In the genomic region with DNA sequence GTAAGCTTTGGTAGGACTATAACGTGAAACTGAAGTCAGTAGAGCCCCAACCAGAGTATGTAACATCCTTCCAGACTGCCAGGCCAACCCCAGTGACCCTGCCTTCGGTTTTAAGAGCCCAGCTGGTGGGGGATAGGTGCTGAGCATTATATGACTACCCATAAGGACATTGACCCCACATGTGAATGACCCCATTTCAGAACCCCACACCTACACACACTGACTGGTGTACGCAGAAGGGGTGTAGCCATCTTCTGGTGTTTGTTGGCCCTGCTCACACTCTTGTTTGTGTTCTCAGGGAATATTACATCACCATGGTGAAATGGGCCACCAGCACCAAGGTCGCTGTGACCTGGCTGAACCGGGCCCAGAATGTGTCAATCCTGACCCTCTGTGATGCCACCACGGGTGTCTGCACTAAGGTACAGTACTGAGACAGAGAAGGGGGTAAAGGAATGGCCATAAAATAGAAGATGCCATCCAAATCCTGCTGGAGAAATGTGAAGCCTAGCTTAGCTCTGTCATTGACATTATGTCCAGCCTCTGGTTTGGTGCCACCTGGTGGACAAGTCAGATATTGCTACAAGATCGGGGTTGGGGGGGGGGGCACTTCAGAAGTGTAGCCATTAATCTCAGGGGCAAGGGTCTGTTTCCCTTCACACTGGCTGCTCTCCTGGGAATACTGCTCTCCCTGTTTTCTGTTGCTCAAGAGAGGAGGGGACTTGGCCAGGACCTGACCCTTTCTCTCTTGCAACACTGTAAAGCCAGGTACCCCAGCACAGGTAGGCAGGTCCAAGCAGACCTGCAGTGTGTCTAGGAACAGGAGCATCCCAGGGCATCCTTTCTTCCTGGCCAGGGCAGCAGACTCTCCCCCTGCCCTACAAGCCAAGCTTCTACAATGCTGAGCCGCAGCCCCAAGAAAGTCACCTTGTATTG, we compare ENCODE assay signal across 9 mouse cellular contexts.
DNase-seq lines count a peak whose midpoint lies in the region; ATAC-seq and TF ChIP-seq lines count a peak whose summit lies in the region.
"Had no signal": no experiment of that assay in that cellular context is flagged by ENCODE, and none has a peak within 500 bp of the region (broad histone marks: within the 10 kb centered on the region; RNA-seq: fewer than 3 reads in every experiment).

No protein-coding gene starts in this region.

- dilution Hi-C loops in CH12.LX (cut with MboI; ENCODE audit: extremely low pct_ligation_motif_present, extremely low pct_unique_long_range_greater_than_20kb, low sequenced_read_pairs): no loop called here

- peak; percentile 14 for TF ChIP-seq RAD21 in CH12.LX (IDR thresholded peaks at IDR 0.05; ENCODE audit: low read depth, low read length)

- in situ Hi-C loops in CH12.LX (cut with MboI; ENCODE audit: low pct_ligation_motif_present, low pct_unique_long_range_greater_than_20kb, low sequenced_read_pairs): no loop called here

- H3K4me1 ChIP-seq in heart, postnatal 0 days (ENCODE audit: control insufficient read depth, insufficient read depth): no peaks in the 10 kb centered on the region
- H3K4me1 ChIP-seq in heart, embryonic 10.5 days: no peaks in the 10 kb centered on the region
- 0 out of 4 replicates have a peak, but pooled peaks cover 0 to 4% of the 10 kb centered on the region in 2 experiments for H3K4me1 ChIP-seq in CH12.LX (ENCODE audit: control insufficient read depth in 1 of 2, insufficient read depth in 2 of 2)
- no peaks in the 10 kb centered on the region for H3K4me1 ChIP-seq in bone marrow macrophage, adult 2 months (ENCODE audit: control insufficient read depth, insufficient read depth, low read length)
- no peaks in the 10 kb centered on the region for H3K4me1 ChIP-seq in forebrain, postnatal 0 days (ENCODE audit: insufficient read depth)
- H3K4me1 ChIP-seq in liver, embryonic 11.5 days (replicated peaks; ENCODE audit: control insufficient read depth, insufficient read depth, low read length): no peaks in the 10 kb centered on the region
- H3K4me1 ChIP-seq in neural tube, embryonic 14.5 days (ENCODE audit: control insufficient read depth, insufficient read depth, low read length): no peaks in the 10 kb centered on the region

- TF ChIP-seq CTCF in heart, postnatal 0 days (IDR thresholded peaks at IDR 0.05; ENCODE audit: low read depth): peak; percentile 77
- peak; percentile 47 to 65 for TF ChIP-seq CTCF in CH12.LX (conservative IDR thresholded peaks at IDR 0.05 in 1 of 2, IDR thresholded peaks at IDR 0.05 in 1 of 2; ENCODE audit: low read depth in 2 of 2, low read length in 2 of 2)
- TF ChIP-seq CTCF in bone marrow macrophage, adult 2 months (IDR thresholded peaks at IDR 0.05; ENCODE audit: low read depth, low read length): peak; percentile 32; the same call in 1 of the 2 replicates
- TF ChIP-seq CTCF in forebrain, postnatal 0 days (IDR thresholded peaks at IDR 0.05; ENCODE audit: low read depth): peak; percentile 82

- H3K27me3 ChIP-seq in heart, postnatal 0 days (ENCODE audit: control insufficient read depth, insufficient read depth, low read length): no peaks in the 10 kb centered on the region
- H3K27me3 ChIP-seq in heart, embryonic 10.5 days (ENCODE audit: insufficient read depth, poor library complexity, severe bottlenecking): no peaks in the 10 kb centered on the region
- H3K27me3 ChIP-seq in CH12.LX (replicated peaks): no peaks in the 10 kb centered on the region
- no peaks in the 10 kb centered on the region for H3K27me3 ChIP-seq in forebrain, postnatal 0 days (ENCODE audit: insufficient read depth, low read length)
- no peaks in the 10 kb centered on the region for H3K27me3 ChIP-seq in liver, embryonic 11.5 days (replicated peaks; ENCODE audit: control insufficient read depth, insufficient read depth, low read length)
- no peaks in the 10 kb centered on the region for H3K27me3 ChIP-seq in neural tube, embryonic 14.5 days (ENCODE audit: control insufficient read depth, insufficient read depth, low read length)
- H3K27me3 ChIP-seq: liver, embryonic 15.5 days had no signal

- 53% methylated on average over 8 of the region's 8 CpGs for WGBS in heart, postnatal 0 days
- 53% methylated on average over 8 of the region's 8 CpGs for WGBS in heart, embryonic 10.5 days
- 59% methylated on average over 8 of the region's 8 CpGs for WGBS in forebrain, postnatal 0 days
- 51% methylated on average over 8 of the region's 8 CpGs for WGBS in liver, embryonic 11.5 days
- WGBS in neural tube, embryonic 14.5 days: 66% methylated on average over 8 of the region's 8 CpGs

- no peaks in the 10 kb centered on the region for H3K9me3 ChIP-seq in heart, postnatal 0 days (replicated peaks; ENCODE audit: control insufficient read depth, low read length)
- H3K9me3 ChIP-seq in heart, embryonic 10.5 days: no peaks in the 10 kb centered on the region
- H3K9me3 ChIP-seq in CH12.LX (replicated peaks; ENCODE audit: low read length): no peaks in the 10 kb centered on the region
- no peaks in the 10 kb centered on the region for H3K9me3 ChIP-seq in forebrain, postnatal 0 days (ENCODE audit: low read length)
- H3K9me3 ChIP-seq in liver, embryonic 11.5 days (ENCODE audit: control insufficient read depth, low read length): no peaks in the 10 kb centered on the region
- H3K9me3 ChIP-seq in neural tube, embryonic 14.5 days (ENCODE audit: control insufficient read depth, low read length): no peaks in the 10 kb centered on the region
- H3K9me3 ChIP-seq: liver, embryonic 15.5 days had no signal

- H3K4me2 ChIP-seq in heart, postnatal 0 days (ENCODE audit: low read depth, low read length): no peak overlapping the region
- no peak overlapping the region for H3K4me2 ChIP-seq in CH12.LX (ENCODE audit: insufficient read depth, low read depth, poor library complexity, severe bottlenecking)
- H3K4me2 ChIP-seq in forebrain, postnatal 0 days (ENCODE audit: low read depth): no peak overlapping the region
- H3K4me2 ChIP-seq in liver, embryonic 11.5 days: no peak overlapping the region
- no peak overlapping the region for H3K4me2 ChIP-seq in neural tube, embryonic 14.5 days (ENCODE audit: low read depth, low read length)
- H3K4me2 ChIP-seq: liver, embryonic 15.5 days had no signal

- no peak for TF ChIP-seq POLR2A in CH12.LX (IDR thresholded peaks at IDR 0.05; ENCODE audit: low read depth, low read length)
- TF ChIP-seq POLR2A in bone marrow macrophage, adult 2 months (IDR thresholded peaks at IDR 0.05; ENCODE audit: borderline replicate concordance, low read depth, low read length): no peak

- H3K9ac ChIP-seq in heart, postnatal 0 days (replicated peaks; ENCODE audit: low read depth, low read length): no peak overlapping the region
- no peak overlapping the region for H3K9ac ChIP-seq in CH12.LX (ENCODE audit: insufficient read depth, low read depth)
- no peak overlapping the region for H3K9ac ChIP-seq in forebrain, postnatal 0 days
- no peak overlapping the region for H3K9ac ChIP-seq in liver, embryonic 11.5 days (ENCODE audit: low read depth, low read length)
- no peak overlapping the region for H3K9ac ChIP-seq in neural tube, embryonic 14.5 days (replicated peaks; ENCODE audit: low read depth, low read length)
- H3K9ac ChIP-seq: liver, embryonic 15.5 days had no signal

- TF ChIP-seq EP300 in heart, postnatal 0 days (IDR thresholded peaks at IDR 0.05; ENCODE audit: low read depth): no peak
- no peak for TF ChIP-seq EP300 in CH12.LX (IDR thresholded peaks at IDR 0.05; ENCODE audit: low read length)

- no peaks in the 10 kb centered on the region for H3K36me3 ChIP-seq in heart, postnatal 0 days (replicated peaks; ENCODE audit: control insufficient read depth, insufficient read depth, low read length)
- H3K36me3 ChIP-seq in heart, embryonic 10.5 days: no peaks in the 10 kb centered on the region
- H3K36me3 ChIP-seq in CH12.LX (replicated peaks in 1 of 2; ENCODE audit: control insufficient read depth in 1 of 2, insufficient read depth in 1 of 2, low read length in 1 of 2): no peaks in the 10 kb centered on the region
- H3K36me3 ChIP-seq in forebrain, postnatal 0 days (ENCODE audit: insufficient read depth): no peaks in the 10 kb centered on the region
- no peaks in the 10 kb centered on the region for H3K36me3 ChIP-seq in liver, embryonic 11.5 days (ENCODE audit: control insufficient read depth, insufficient read depth, low read length)
- H3K36me3 ChIP-seq in neural tube, embryonic 14.5 days (ENCODE audit: control insufficient read depth, insufficient read depth, low read length): no peaks in the 10 kb centered on the region
- H3K36me3 ChIP-seq: liver, embryonic 15.5 days had no signal

- H3K27ac ChIP-seq in heart, postnatal 0 days (ENCODE audit: low read depth): no peak overlapping the region
- H3K27ac ChIP-seq in heart, embryonic 10.5 days: no peak overlapping the region
- no peak overlapping the region for H3K27ac ChIP-seq in CH12.LX (ENCODE audit: insufficient read depth, low read depth)
- no peak overlapping the region for H3K27ac ChIP-seq in bone marrow macrophage, adult 2 months (ENCODE audit: insufficient read depth, low read depth, low read length)
- H3K27ac ChIP-seq in forebrain, postnatal 0 days (ENCODE audit: low read depth, low read length): no peak overlapping the region
- no peak overlapping the region for H3K27ac ChIP-seq in liver, embryonic 11.5 days (ENCODE audit: low read depth, low read length)
- H3K27ac ChIP-seq in neural tube, embryonic 14.5 days (ENCODE audit: low read depth, low read length): no peak overlapping the region
- H3K27ac ChIP-seq: liver, embryonic 15.5 days had no signal

- no peak for ATAC-seq in heart, postnatal 0 days (ENCODE audit: insufficient read depth, low read depth)
- ATAC-seq in forebrain, postnatal 0 days: no peak; the same call in 1 of the 2 replicates
- peak; percentile 26 for ATAC-seq in liver, embryonic 11.5 days (replicated peaks; ENCODE audit: low FRiP score)
- peak; percentile 45; the same call in 1 of the 2 replicates for ATAC-seq in neural tube, embryonic 14.5 days (ENCODE audit: low read depth)

- no peaks in the 10 kb centered on the region for H3K79me2 ChIP-seq in CH12.LX (replicated peaks; ENCODE audit: control insufficient read depth, extremely low read depth, insufficient read depth, poor library complexity, severe bottlenecking)

- DNase-seq in heart, postnatal 0 days (ENCODE audit: low spot score): no peak
- DNase-seq in heart, embryonic 10.5 days (ENCODE audit: low spot score): no peak
- peak; percentile 33 for DNase-seq in CH12.LX (ENCODE audit: extremely low read depth)
- DNase-seq in forebrain, postnatal 0 days: peak; percentile 62
- DNase-seq in liver, embryonic 11.5 days (ENCODE audit: low spot score): no peak
- DNase-seq in frontal cortex, postnatal 14 days (ENCODE audit: low spot score in 2 of 2): no peak

- H3K4me3 ChIP-seq in heart, postnatal 0 days (ENCODE audit: low read depth, low read length): no peak overlapping the region
- no peak overlapping the region for H3K4me3 ChIP-seq in heart, embryonic 10.5 days
- H3K4me3 ChIP-seq in CH12.LX (replicated peaks in 1 of 3; ENCODE audit: low read depth in 2 of 3, low read length in 2 of 3, poor library complexity in 1 of 3): no peak overlapping the region
- H3K4me3 ChIP-seq in bone marrow macrophage, adult 2 months (ENCODE audit: insufficient read depth, low read length): no peak overlapping the region
- no peak overlapping the region for H3K4me3 ChIP-seq in forebrain, postnatal 0 days (ENCODE audit: low read depth, low read length)
- no peak overlapping the region for H3K4me3 ChIP-seq in liver, embryonic 11.5 days (ENCODE audit: low read depth, low read length)
- no peak overlapping the region for H3K4me3 ChIP-seq in neural tube, embryonic 14.5 days (ENCODE audit: low read depth, low read length)
- H3K4me3 ChIP-seq: liver, embryonic 15.5 days had no signal

Comparison
In these comparisons a context has a peak if more than half of its experiments do, and no peak if none do; other contexts are left out.
1. ATAC-seq: peak in liver, embryonic 11.5 days (single experiment) and neural tube, embryonic 14.5 days (single experiment); none in heart, postnatal 0 days (single experiment) and forebrain, postnatal 0 days (single experiment).
2. DNase-seq: peak in CH12.LX (single experiment) and forebrain, postnatal 0 days (single experiment); none in heart, postnatal 0 days (single experiment), heart, embryonic 10.5 days (single experiment), liver, embryonic 11.5 days (single experiment) and frontal cortex, postnatal 14 days (0 of 2).
3. CTCF ChIP-seq: peak in every context shown above with its lines; median percentile 82 in forebrain, postnatal 0 days; 77 in heart, postnatal 0 days; 56 in CH12.LX; 32 in bone marrow macrophage, adult 2 months.